Mouse (Mus musculus) kidney, adult 2 months (tissue): Measurements from ENCODE around the gene Gabpb2. TPM values are rescaled to one million over a fixed set of nuclear protein-coding genes. Genes with fewer than 3 reads are reported as not detected.

Experiments
- DNase-seq: peaks from one replicate; pipeline ENCODE4 v3.0.0; 2021
- H3K27ac ChIP-seq: fragments of 200-500 bp; 2 replicates; pipeline ENCODE4 v1.5.1; 2012; ENCODE audit warnings: low read depth, low read length, control low read depth, inconsistent platforms; ENCODE audit not compliant: insufficient read depth
- H3K27me3 ChIP-seq: fragments of 200-500 bp; replicated peaks from 2 replicates; pipeline ENCODE4 v1.6.1; 2012; ENCODE audit warnings: mild to moderate bottlenecking, moderate library complexity, low read length, inconsistent platforms; ENCODE audit not compliant: control insufficient read depth, insufficient read depth
- H3K36me3 ChIP-seq: fragments of 200-500 bp; 2 replicates; pipeline ENCODE4 v1.6.1; 2012; ENCODE audit warnings: mild to moderate bottlenecking, moderate library complexity, low read length, inconsistent platforms; ENCODE audit not compliant: control insufficient read depth, insufficient read depth
- H3K4me1 ChIP-seq: fragments of 200-500 bp; 2 replicates; pipeline ENCODE4 v1.6.1; 2011; ENCODE audit warnings: low read length; ENCODE audit not compliant: control insufficient read depth, insufficient read depth
- H3K4me3 ChIP-seq: fragments of 200-500 bp; 2 replicates; pipeline ENCODE4 v1.5.1; 2011; ENCODE audit warnings: mild to moderate bottlenecking, low read depth, low read length, control low read depth; ENCODE audit not compliant: insufficient read depth
- CTCF ChIP-seq: fragments of 200-500 bp; conservative IDR thresholded peaks from 2 replicates; pipeline ENCODE4 v1.5.1; 2011; ENCODE audit warnings: low read depth, mild to moderate bottlenecking, control low read depth, low read length, moderate library complexity, mixed read lengths; ENCODE audit not compliant: insufficient read depth, insufficient read length
- POLR2A ChIP-seq: fragments of 200-500 bp; IDR thresholded peaks from one replicate; pipeline ENCODE4 v1.6.1; 2011; ENCODE audit warnings: low read depth, low read length, control low read depth
- WGBS: fragments of 180-500 bp; shearing (Covaris S2); methylation state at CpG from one replicate; pipeline ENCODE4 v1.1.7; 2018; 5-methylcytosine and 5-hydroxymethylcytosine counted together
- polyA plus RNA-seq: library from polyadenylated mRNA; depleted of rRNA; stranded (reverse); fragments of >200 nt; gene quantifications from 2 replicates; pipeline ENCODE4 v1.2.3, GENCODE M21; 2012

The Gabpb2 gene
- polyA plus RNA-seq, 1 experiment: 10.6 TPM

GRCm38 (mm10) chr3:95184796-95185577, 32.7 kb downstream of the Gabpb2 start:
- H3K36me3 ChIP-seq: peaks cover 3% of the 10 kb centered on the region
- WGBS: 88% methylated on average over 9 of the region's 9 CpGs

DNA sequence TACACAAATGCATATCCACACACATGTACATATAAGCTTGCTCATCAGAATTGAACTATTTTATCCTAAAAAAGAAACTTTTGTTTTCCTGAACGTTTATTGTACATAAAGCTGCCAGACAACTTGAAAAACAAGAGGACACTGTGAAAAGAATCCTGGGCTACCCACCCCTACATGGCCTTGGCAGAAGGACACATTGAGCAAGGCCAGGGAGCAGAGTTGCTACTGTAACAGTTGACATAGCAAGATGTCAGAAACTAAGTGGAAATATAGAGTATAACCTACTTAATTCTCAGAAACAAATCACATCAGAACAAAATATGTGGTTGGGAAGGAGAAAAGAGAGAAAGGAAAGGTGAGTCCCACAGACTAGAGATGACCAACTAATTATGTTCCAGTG, 35.9 kb downstream of the Gabpb2 start:
- TF ChIP-seq POLR2A: no peak
- no peak for TF ChIP-seq CTCF
- H3K4me3 ChIP-seq: no peak overlapping the region
- H3K27me3 ChIP-seq: no peaks in the 10 kb centered on the region
- no peaks in the 10 kb centered on the region; the same call in none of the 2 replicates for H3K36me3 ChIP-seq
- H3K4me1 ChIP-seq: no peaks in the 10 kb centered on the region
- no peak for DNase-seq
- no peak overlapping the region for H3K27ac ChIP-seq
- 60% methylated on average over 1 of the region's 1 CpGs for WGBS

More at GRCm38 (mm10) chr3:95184796-95185577, 32.7 kb downstream of the Gabpb2 start:
- Histone ChIP-seq H3K4me1 (no peaks in the 10 kb centered on the region), H3K27me3 (no peaks in the 10 kb centered on the region), H3K4me3 (no peak overlapping the region), H3K27ac (no peak overlapping the region)
- TF ChIP-seq CTCF: no peak
- no peak for TF ChIP-seq POLR2A
- no peak for DNase-seq

- H3K4me3 ChIP-seq: no peak overlapping the region
- H3K27ac ChIP-seq: no peak overlapping the region
- WGBS: 31% methylated on average over 3 of the region's 3 CpGs
- no peaks in the 10 kb centered on the region for H3K4me1 ChIP-seq
- H3K27me3 ChIP-seq: no peaks in the 10 kb centered on the region
- no peaks in the 10 kb centered on the region; the same call in none of the 2 replicates for H3K36me3 ChIP-seq
- TF ChIP-seq POLR2A: no peak
- DNase-seq: no peak
These were observed 37.8 kb downstream of the Gabpb2 start for GRCm38 (mm10) chr3:95179890-95180289.

DNA sequence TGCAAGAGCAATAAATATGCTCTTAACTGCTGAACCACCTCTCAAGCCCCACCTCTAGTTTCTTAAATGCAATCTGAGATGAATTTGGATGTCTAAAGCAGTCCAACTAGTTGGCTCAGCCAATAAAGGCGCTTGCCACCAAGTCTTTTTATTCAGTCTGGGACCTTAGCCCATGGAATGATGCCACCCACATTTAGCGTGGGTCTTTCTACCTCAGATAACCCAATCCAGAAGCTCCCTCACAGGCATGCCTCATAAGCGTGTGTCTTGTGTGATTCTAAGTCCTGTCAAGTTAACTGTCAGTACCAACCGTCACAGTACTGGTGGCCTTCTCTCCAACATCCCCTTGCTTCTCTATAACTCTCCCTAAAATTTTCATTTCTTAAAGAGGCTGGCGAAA, 38.8 kb downstream of the Gabpb2 start:
- TF ChIP-seq CTCF (no peak), POLR2A (no peak)
- Histone ChIP-seq H3K36me3 (no peaks in the 10 kb centered on the region; the same call in none of the 2 replicates), H3K4me3 (no peak overlapping the region), H3K27ac (no peak overlapping the region), H3K27me3 (no peaks in the 10 kb centered on the region), H3K4me1 (peaks cover 2% of the 10 kb centered on the region; the same call in 1 of the 2 replicates)
- WGBS: 92% methylated on average over 5 of the region's 5 CpGs
- DNase-seq: no peak

- no peak overlapping the region for H3K27ac ChIP-seq
- no peak for DNase-seq
- TF ChIP-seq CTCF (no peak), POLR2A (no peak)
- peaks cover 3% of the 10 kb centered on the region; the same call in 1 of the 2 replicates for H3K4me1 ChIP-seq
- no peak overlapping the region for H3K4me3 ChIP-seq
- 71% methylated on average over 6 of the region's 6 CpGs for WGBS
- no peaks in the 10 kb centered on the region; the same call in none of the 2 replicates for H3K36me3 ChIP-seq
- H3K27me3 ChIP-seq: no peaks in the 10 kb centered on the region; the same call in 1 of the 2 replicates
These were observed 40.1 kb downstream of the Gabpb2 start for GRCm38 (mm10) chr3:95177583-95177982.

- Histone ChIP-seq H3K4me1 (peaks cover 3% of the 10 kb centered on the region; the same call in 1 of the 2 replicates), H3K27me3 (no peaks in the 10 kb centered on the region; the same call in 1 of the 2 replicates), H3K27ac (no peak overlapping the region), H3K36me3 (no peaks in the 10 kb centered on the region; the same call in 1 of the 2 replicates), H3K4me3 (no peak overlapping the region)
- no peak for DNase-seq
- TF ChIP-seq CTCF (no peak), POLR2A (no peak)
- 80% methylated on average over 3 of the region's 3 CpGs for WGBS
These were observed 41.2 kb downstream of the Gabpb2 start for GRCm38 (mm10) chr3:95176500-95176899.

- Histone ChIP-seq H3K36me3 (no peaks in the 10 kb centered on the region), H3K4me1 (peaks cover 3% of the 10 kb centered on the region; the same call in 1 of the 2 replicates), H3K4me3 (peak overlapping the region; percentile 20; the same call in 1 of the 2 replicates), H3K27ac (no peak overlapping the region), H3K27me3 (no peaks in the 10 kb centered on the region; the same call in 1 of the 2 replicates)
- TF ChIP-seq CTCF (peak; percentile 90), POLR2A (no peak)
- 9% methylated on average over 16 of the region's 16 CpGs for WGBS
- DNase-seq: peak; percentile 89
These were observed 43.6 kb downstream of the Gabpb2 start for GRCm38 (mm10) chr3:95174011-95174592.
